Mouse (Mus musculus) G1E (cell line): ENCODE measurements around the gene Il33. TPM values are rescaled to one million over a fixed set of nuclear protein-coding genes. Genes with fewer than 3 reads are reported as not detected.

Experiments used
- ATAC-seq: 2 replicates; pipeline ENCODE4 v1.8.0; 2016; ENCODE audit warnings: mild to moderate bottlenecking; ENCODE audit not compliant: insufficient number of reproducible peaks, poor library complexity, low FRiP score, severe bottlenecking; ENCODE audit errors: extremely low read depth
- DNase-seq: peaks from one replicate; pipeline ENCODE4 v3.0.0; 2012; ENCODE audit warnings: low spot score
- H3K27me3 ChIP-seq: 2 replicates; pipeline ENCODE4 v1.6.1; 2012; ENCODE audit warnings: mild to moderate bottlenecking, low read length, inconsistent platforms; ENCODE audit not compliant: insufficient read depth
- H3K36me3 ChIP-seq: replicated peaks from 2 replicates; pipeline ENCODE3; 2012; ENCODE audit warnings: mild to moderate bottlenecking, inconsistent platforms
- H3K4me1 ChIP-seq: 2 replicates; pipeline ENCODE4 v1.6.1; 2012; ENCODE audit warnings: low read depth, low read length, inconsistent platforms, mixed read lengths; ENCODE audit not compliant: insufficient read depth
- H3K4me3 ChIP-seq: 2 replicates; pipeline ENCODE4 v1.5.1; 2012; ENCODE audit warnings: low read depth, mild to moderate bottlenecking, inconsistent platforms, low read length, moderate library complexity, mixed read lengths
- H3K9me3 ChIP-seq: replicated peaks from 2 replicates; pipeline ENCODE4 v1.6.1; 2012; ENCODE audit warnings: inconsistent platforms
- CTCF ChIP-seq: IDR thresholded peaks from 2 replicates; pipeline ENCODE4 v1.5.1; 2012; ENCODE audit warnings: low read depth, low read length, inconsistent platforms, mixed read lengths
- GATA1 ChIP-seq: IDR thresholded peaks from 2 replicates; pipeline ENCODE4 v1.6.1; 2012; ENCODE audit warnings: borderline replicate concordance, low read length, inconsistent platforms, mixed read lengths
- GATA2 ChIP-seq: IDR thresholded peaks from 2 replicates; pipeline ENCODE4 v1.6.1; 2012; ENCODE audit warnings: low read depth, low read length, inconsistent platforms, borderline replicate concordance
- POLR2AphosphoS5 ChIP-seq: IDR thresholded peaks from 2 replicates; pipeline ENCODE4 v1.6.1; 2012; ENCODE audit warnings: low read depth, low read length, inconsistent platforms; ENCODE audit not compliant: insufficient replicate concordance
- TAL1 ChIP-seq: conservative IDR thresholded peaks from 2 replicates; pipeline ENCODE4 v1.6.1; 2012; ENCODE audit warnings: low read depth, low read length, inconsistent platforms, mixed read lengths
- polyA plus RNA-seq: library from polyadenylated mRNA; stranded (reverse); fragments of >175 nt; gene quantifications from 2 replicates; pipeline ENCODE4 v1.2.3, GENCODE M21; 2012
- total RNA-seq, 2 experiments: library from RNA; stranded (forward) in 1 of 2; stranded (reverse) in 1 of 2; fragments of 200-1000 nt in 1 of 2; fragments of >200 nt in 1 of 2; fragmentation: Nextera tagmentation in 1 of 2; gene quantifications; 2 replicates each; pipeline ENCODE4 v1.2.3; 2014 to 2017

Gene Il33
- total and polyA plus RNA-seq, 3 experiments, result 0.03 to 0.60 (median 0.49) TPM

GRCm38 (mm10) chr19:29887476-29887875, 37.4 kb upstream of the Il33 start:
- ATAC-seq (no peak), DNase-seq (no peak)
- Histone ChIP-seq H3K4me1 (no peaks in the 10 kb centered on the region), H3K36me3 (no peaks in the 10 kb centered on the region), H3K9me3 (no peaks in the 10 kb centered on the region), H3K4me3 (no peak overlapping the region), H3K27me3 (peaks cover 2% of the 10 kb centered on the region; the same call in 1 of the 2 replicates)
- TF ChIP-seq CTCF (no peak), GATA2 (no peak), TAL1 (no peak), POLR2AphosphoS5 (no peak), GATA1 (no peak)

- H3K4me3 ChIP-seq, result no peak overlapping the region
- no peaks in the 10 kb centered on the region for H3K9me3 ChIP-seq
- TF ChIP-seq POLR2AphosphoS5, result no peak
- TF ChIP-seq TAL1, result no peak
- TF ChIP-seq GATA1, result no peak
- TF ChIP-seq CTCF, result no peak
- TF ChIP-seq GATA2, result no peak
- peaks cover 5% of the 10 kb centered on the region; the same call in 1 of the 2 replicates for H3K27me3 ChIP-seq
- no peaks in the 10 kb centered on the region for H3K4me1 ChIP-seq
- no peaks in the 10 kb centered on the region for H3K36me3 ChIP-seq
- DNase-seq (no peak), ATAC-seq (no peak)
Measured at GRCm38 (mm10) chr19:29888946-29889345, 36.0 kb upstream of the Il33 start.

- TF ChIP-seq GATA1, result no peak
- Histone ChIP-seq H3K4me3 (no peak overlapping the region), H3K9me3 (no peaks in the 10 kb centered on the region), H3K27me3 (peaks cover 10% of the 10 kb centered on the region), H3K36me3 (no peaks in the 10 kb centered on the region), H3K4me1 (no peaks in the 10 kb centered on the region)
- DNase-seq (no peak), ATAC-seq (no peak)
Measured at GRCm38 (mm10) chr19:29891981-29892380, 32.9 kb upstream of the Il33 start.

GRCm38 (mm10) chr19:29892786-29893185, 32.1 kb upstream of the Il33 start:
- Histone ChIP-seq H3K27me3 (peaks cover 10% of the 10 kb centered on the region), H3K36me3 (no peaks in the 10 kb centered on the region), H3K4me1 (no peaks in the 10 kb centered on the region), H3K4me3 (no peak overlapping the region), H3K9me3 (no peaks in the 10 kb centered on the region)
- TF ChIP-seq TAL1, result no peak
- no peak for TF ChIP-seq POLR2AphosphoS5
- TF ChIP-seq GATA1, result no peak
- TF ChIP-seq GATA2, result no peak
- no peak for TF ChIP-seq CTCF
- ATAC-seq, result no peak
- no peak for DNase-seq

- DNase-seq (no peak), ATAC-seq (no peak)
- H3K9me3 ChIP-seq, result no peaks in the 10 kb centered on the region
- H3K4me3 ChIP-seq, result no peak overlapping the region
- peaks cover 10% of the 10 kb centered on the region for H3K27me3 ChIP-seq
- H3K4me1 ChIP-seq, result no peaks in the 10 kb centered on the region
- no peak for TF ChIP-seq CTCF
- TF ChIP-seq GATA1, result no peak
- TF ChIP-seq GATA2, result no peak
- no peak for TF ChIP-seq TAL1
- TF ChIP-seq POLR2AphosphoS5, result no peak
- H3K36me3 ChIP-seq, result no peaks in the 10 kb centered on the region
Measured at GRCm38 (mm10) chr19:29893718-29894273, 31.1 kb upstream of the Il33 start.

GRCm38 (mm10) chr19:29894381-29894780, 30.5 kb upstream of the Il33 start:
- ATAC-seq, result no peak
- no peak for DNase-seq

GRCm38 (mm10) chr19:29895047-29895446, 29.9 kb upstream of the Il33 start:
- peaks cover 11% of the 10 kb centered on the region for H3K27me3 ChIP-seq
- peaks cover 6% of the 10 kb centered on the region for H3K9me3 ChIP-seq
- no peaks in the 10 kb centered on the region for H3K36me3 ChIP-seq
- TF ChIP-seq GATA2 (no peak), CTCF (no peak)
- no peaks in the 10 kb centered on the region for H3K4me1 ChIP-seq
- DNase-seq, result no peak
- ATAC-seq, result no peak
- no peak overlapping the region for H3K4me3 ChIP-seq

More at GRCm38 (mm10) chr19:29894381-29894780, 30.5 kb upstream of the Il33 start:
- H3K27me3 ChIP-seq, result peaks cover 11% of the 10 kb centered on the region
- H3K4me1 ChIP-seq, result no peaks in the 10 kb centered on the region
- no peak overlapping the region for H3K4me3 ChIP-seq
- peaks cover under 1% of the 10 kb centered on the region for H3K9me3 ChIP-seq
- no peaks in the 10 kb centered on the region for H3K36me3 ChIP-seq
- TF ChIP-seq GATA2 (no peak), POLR2AphosphoS5 (no peak), GATA1 (no peak), CTCF (no peak), TAL1 (no peak)
